Mouse (Mus musculus) CH12.LX (cell line): ENCODE measurements around the gene Styx. TPM values are rescaled to one million over a fixed set of nuclear protein-coding genes. Genes with fewer than 3 reads are reported as not detected.
A peak's percentile ranks its signal among the peaks of the same experiment; 100 is the strongest.

Experiments used
- DNase-seq: peaks from one replicate; pipeline ENCODE4 v3.0.0-alpha.2; 2013; ENCODE audit errors: extremely low read depth
- H3K27ac ChIP-seq: 2 replicates; pipeline ENCODE4 v1.5.1; 2012; ENCODE audit warnings: low read depth, mild to moderate bottlenecking, control low read depth, moderate library complexity; ENCODE audit not compliant: insufficient read depth
- H3K27me3 ChIP-seq: replicated peaks from 2 replicates; pipeline ENCODE3; 2012; ENCODE audit warnings: inconsistent platforms
- H3K36me3 ChIP-seq, 2 experiments: replicated peaks in 1 of 2; 2 replicates each; pipeline versions ENCODE3 to v1.6.1; 2012; ENCODE audit warnings: inconsistent platforms in 1 of 2, low read length in 1 of 2, mild to moderate bottlenecking in 1 of 2, mixed read lengths in 1 of 2, moderate library complexity in 1 of 2; ENCODE audit not compliant: control insufficient read depth in 1 of 2, insufficient read depth in 1 of 2
- H3K4me1 ChIP-seq, 2 experiments: 2 replicates each; pipeline ENCODE4 v1.6.1; 2012; ENCODE audit warnings: inconsistent platforms in 1 of 2, moderate library complexity in 1 of 2; ENCODE audit not compliant: insufficient read depth in 2 of 2, control insufficient read depth in 1 of 2
- H3K4me2 ChIP-seq: 2 replicates; pipeline ENCODE4 v1.6.1; 2012; ENCODE audit warnings: low read depth, mild to moderate bottlenecking, control low read depth; ENCODE audit not compliant: poor library complexity, insufficient read depth, severe bottlenecking
- H3K4me3 ChIP-seq, 3 experiments: fragments of 150-350 bp in 1 of 3; sonication (generic) in 1 of 3; replicated peaks in 1 of 3; 2 replicates each; pipeline versions ENCODE3 to v1.5.1; 2011 to 2012; ENCODE audit warnings: low read depth in 2 of 3, low read length in 2 of 3, mild to moderate bottlenecking in 2 of 3, moderate library complexity in 2 of 3, control low read depth in 1 of 3, improper control_type of control experiment in 1 of 3, inconsistent platforms in 1 of 3, mixed read lengths in 1 of 3; ENCODE audit not compliant: poor library complexity in 1 of 3
- H3K79me2 ChIP-seq: replicated peaks from 2 replicates; pipeline ENCODE4 v1.6.1; 2012; ENCODE audit warnings: mild to moderate bottlenecking, moderate library complexity; ENCODE audit not compliant: control insufficient read depth, poor library complexity, insufficient read depth, severe bottlenecking; ENCODE audit errors: extremely low read depth
- H3K9ac ChIP-seq: 2 replicates; pipeline ENCODE4 v1.6.1; 2012; ENCODE audit warnings: low read depth, mild to moderate bottlenecking, control low read depth, moderate library complexity; ENCODE audit not compliant: insufficient read depth
- H3K9me3 ChIP-seq: replicated peaks from 2 replicates; pipeline ENCODE3; 2012; ENCODE audit warnings: low read length, inconsistent platforms, mixed read lengths
- CHD1 ChIP-seq: IDR thresholded peaks from 2 replicates; pipeline ENCODE4 v1.6.1; 2012; ENCODE audit warnings: low read depth, low read length, improper control_type of control experiment, inconsistent platforms
- CHD2 ChIP-seq: IDR thresholded peaks from 2 replicates; pipeline ENCODE4 v1.6.1; 2011; ENCODE audit warnings: low read length, improper control_type of control experiment
- CTCF ChIP-seq, 2 experiments: IDR thresholded peaks in 1 of 2; conservative IDR thresholded peaks in 1 of 2; 2 replicates each; pipeline ENCODE4 v1.5.1; 2011 to 2012; ENCODE audit warnings: low read depth in 2 of 2, low read length in 2 of 2, improper control_type of control experiment in 1 of 2, inconsistent platforms in 1 of 2, mild to moderate bottlenecking in 1 of 2, moderate library complexity in 1 of 2
- E2F4 ChIP-seq: IDR thresholded peaks from 2 replicates; pipeline ENCODE4 v1.6.1; 2011; ENCODE audit warnings: low read depth, low read length, improper control_type of control experiment; ENCODE audit not compliant: insufficient replicate concordance
- EP300 ChIP-seq: IDR thresholded peaks from 2 replicates; pipeline ENCODE4 v1.6.1; 2011; ENCODE audit warnings: low read length, improper control_type of control experiment
- ETS1 ChIP-seq: conservative IDR thresholded peaks from 2 replicates; pipeline ENCODE4 v1.6.1; 2012; ENCODE audit warnings: low read depth, mild to moderate bottlenecking, inconsistent platforms, low read length, improper control_type of control experiment, moderate library complexity
- GABPA ChIP-seq: IDR thresholded peaks from 2 replicates; pipeline ENCODE4 v1.6.1; 2012; ENCODE audit warnings: low read depth, low read length, improper control_type of control experiment, inconsistent platforms; ENCODE audit not compliant: insufficient replicate concordance
- HCFC1 ChIP-seq: IDR thresholded peaks from 2 replicates; pipeline ENCODE4 v1.6.1; 2012; ENCODE audit warnings: low read depth, mild to moderate bottlenecking, inconsistent platforms, low read length, improper control_type of control experiment
- IRF4 ChIP-seq: IDR thresholded peaks from 2 replicates; pipeline ENCODE4 v1.6.1; 2014; ENCODE audit warnings: low read depth, mild to moderate bottlenecking, inconsistent platforms, low read length, improper control_type of control experiment
- JUN ChIP-seq: IDR thresholded peaks from 2 replicates; pipeline ENCODE4 v1.6.1; 2011; ENCODE audit warnings: low read depth, mild to moderate bottlenecking, low read length, improper control_type of control experiment, moderate library complexity; ENCODE audit not compliant: insufficient read depth
- JUND ChIP-seq: conservative IDR thresholded peaks from 2 replicates; pipeline ENCODE4 v1.6.1; 2011; ENCODE audit warnings: low read depth, low read length, improper control_type of control experiment
- KAT2A ChIP-seq: IDR thresholded peaks from 2 replicates; pipeline ENCODE4 v1.6.1; 2012; ENCODE audit warnings: low read length, improper control_type of control experiment, inconsistent platforms; ENCODE audit not compliant: insufficient replicate concordance
- MAX ChIP-seq: IDR thresholded peaks from 2 replicates; pipeline ENCODE4 v1.6.1; 2011; ENCODE audit warnings: low read length, improper control_type of control experiment
- MAZ ChIP-seq: IDR thresholded peaks from 2 replicates; pipeline ENCODE4 v1.6.1; 2012; ENCODE audit warnings: low read depth, mild to moderate bottlenecking, inconsistent platforms, low read length, improper control_type of control experiment, moderate library complexity
- MXI1 ChIP-seq: IDR thresholded peaks from 2 replicates; pipeline ENCODE4 v1.6.1; 2011; ENCODE audit warnings: mild to moderate bottlenecking, low read depth, low read length, improper control_type of control experiment
- MYC ChIP-seq: IDR thresholded peaks from 2 replicates; pipeline ENCODE4 v1.6.1; 2011; ENCODE audit warnings: low read depth, mild to moderate bottlenecking, improper control_type of control experiment, low read length
- NELFE ChIP-seq: IDR thresholded peaks from 2 replicates; pipeline ENCODE4 v1.6.1; 2011; ENCODE audit warnings: low read depth, low read length, improper control_type of control experiment
- NRF1 ChIP-seq: IDR thresholded peaks from 2 replicates; pipeline ENCODE4 v1.6.1; 2014; ENCODE audit warnings: low read depth, mild to moderate bottlenecking, inconsistent platforms, low read length, improper control_type of control experiment, moderate library complexity
- PAX5 ChIP-seq: IDR thresholded peaks from 2 replicates; pipeline ENCODE4 v1.6.1; 2012; ENCODE audit warnings: low read length, inconsistent platforms, mixed read lengths
- POLR2A ChIP-seq: IDR thresholded peaks from 2 replicates; pipeline ENCODE4 v1.6.1; 2011; ENCODE audit warnings: low read depth, mild to moderate bottlenecking, improper control_type of control experiment, low read length
- RAD21 ChIP-seq: IDR thresholded peaks from 2 replicates; pipeline ENCODE4 v1.6.1; 2011; ENCODE audit warnings: low read depth, mild to moderate bottlenecking, low read length, improper control_type of control experiment, moderate library complexity
- SIN3A ChIP-seq: IDR thresholded peaks from 2 replicates; pipeline ENCODE4 v1.6.1; 2012; ENCODE audit warnings: low read length, improper control_type of control experiment, inconsistent platforms
- TBP ChIP-seq: conservative IDR thresholded peaks from 2 replicates; pipeline ENCODE4 v1.6.1; 2011; ENCODE audit warnings: low read depth, low read length, improper control_type of control experiment
- TCF12 ChIP-seq: IDR thresholded peaks from 2 replicates; pipeline ENCODE4 v1.6.1; 2014; ENCODE audit warnings: low read depth, mild to moderate bottlenecking, inconsistent platforms, low read length, improper control_type of control experiment
- ZC3H11A ChIP-seq: IDR thresholded peaks from 2 replicates; pipeline ENCODE4 v1.6.1; 2012; ENCODE audit warnings: low read depth, mild to moderate bottlenecking, inconsistent platforms, low read length, improper control_type of control experiment
- ZKSCAN1 ChIP-seq: IDR thresholded peaks from 2 replicates; pipeline ENCODE4 v1.6.1; 2012; ENCODE audit warnings: low read depth, inconsistent platforms, low read length, improper control_type of control experiment, borderline replicate concordance
- ZNF384 ChIP-seq: IDR thresholded peaks from 2 replicates; pipeline ENCODE4 v1.6.1; 2012; ENCODE audit warnings: low read depth, low read length, improper control_type of control experiment, inconsistent platforms
- dilution Hi-C: fragments of 300-500 bp; cut with MboI; formaldehyde crosslinking; loops from 2 replicates; pipeline ENCODE4 v1.14.3; 2020; ENCODE audit warnings: low sequenced_read_pairs; ENCODE audit not compliant: extremely low pct_unique_long_range_greater_than_20kb, extremely low pct_ligation_motif_present
- in situ Hi-C: fragments of 300-500 bp; cut with MboI; formaldehyde crosslinking; loops from 3 replicates; pipeline ENCODE4 v1.14.3; 2019; ENCODE audit warnings: low sequenced_read_pairs, low pct_ligation_motif_present, low pct_unique_long_range_greater_than_20kb, mixed read lengths
- polyA plus RNA-seq: library from polyadenylated mRNA; unstranded; fragments of >175 nt; gene quantifications from 2 replicates; pipeline ENCODE4 v1.2.1, GENCODE M21; 2012; ENCODE audit warnings: low read depth; ENCODE audit not compliant: insufficient read length
- total RNA-seq, 2 experiments: library from RNA; depleted of rRNA; stranded (reverse); fragments of 300-350 nt in 1 of 2; fragments of >200 nt in 1 of 2; gene quantifications; 2 replicates each; pipeline ENCODE4 v1.2.3; 2012 to 2014

Gene Styx
- total and polyA plus RNA-seq, 3 experiments, result 15.7 to 41.2 (median 21.8) TPM

GRCm38 (mm10) chr14:45388345-45389181, 37.7 kb downstream of the Styx start (continued):
- TF ChIP-seq CTCF (conservative IDR thresholded peaks at IDR 0.05 in 1 of 2, IDR thresholded peaks at IDR 0.05 in 1 of 2; ENCODE audit: low read depth in 2 of 2, low read length in 2 of 2) (no peak), MAZ (no peak), ETS1 (0 out of 2 replicates have a peak, but pooled peaks have one; percentile 8), TBP (peak; percentile 60; the same call in 1 of the 2 replicates), CHD2 (no peak), HCFC1 (peak; percentile 57), JUND (no peak), POLR2A (peak; percentile 87), PAX5 (no peak), MAX (no peak), MXI1 (peak; percentile 89; the same call in 1 of the 2 replicates), IRF4 (no peak), ZKSCAN1 (no peak), NRF1 (peak; percentile 79), NELFE (peak; percentile 76), ZNF384 (no peak), E2F4 (no peak), ZC3H11A (no peak), TCF12 (peak; percentile 72)

- peak overlapping the region; percentile 76 to 84 (median 80) for H3K4me3 ChIP-seq
Observed at GRCm38 (mm10) chr14:45389194-45389593, 38.3 kb downstream of the Styx start.

More at GRCm38 (mm10) chr14:45389194-45389593, 38.3 kb downstream of the Styx start:
- Histone ChIP-seq H3K36me3 (peaks cover 0 to 11% of the 10 kb centered on the region in 2 experiments), H3K4me2 (peak overlapping the region; percentile 83), H3K27ac (peak overlapping the region; percentile 75), H3K4me1 (peaks cover 6 to 24% of the 10 kb centered on the region in 2 experiments; a peak in 3 of 4 replicates), H3K79me2 (peaks cover 20% of the 10 kb centered on the region), H3K9ac (peak overlapping the region; percentile 88)
- DNase-seq, result no peak
- TF ChIP-seq CHD2 (no peak), SIN3A (no peak), TBP (no peak), KAT2A (no peak), JUN (no peak), CHD1 (no peak), MYC (no peak), RAD21 (no peak), GABPA (no peak), PAX5 (no peak), CTCF (conservative IDR thresholded peaks at IDR 0.05 in 1 of 2, IDR thresholded peaks at IDR 0.05 in 1 of 2; ENCODE audit: low read depth in 2 of 2, low read length in 2 of 2) (no peak), NRF1 (no peak), MAX (no peak), HCFC1 (no peak), EP300 (no peak)
- TF ChIP-seq, all 38 proteins: peak for 0
- dilution Hi-C loops (no loop called here), in situ Hi-C loops (no loop called here)
- Histone ChIP-seq H3K9me3 (no peaks in the 10 kb centered on the region), H3K27me3 (no peaks in the 10 kb centered on the region)
